Mouse (Mus musculus): ENCODE data around the gene Gm6020.
"Not testable (repeated sequence)": the region's sequence is repeated elsewhere in the genome, so short reads cannot be mapped to it uniquely, and the experiment has no call there.

Gene Gm6020

DNA sequence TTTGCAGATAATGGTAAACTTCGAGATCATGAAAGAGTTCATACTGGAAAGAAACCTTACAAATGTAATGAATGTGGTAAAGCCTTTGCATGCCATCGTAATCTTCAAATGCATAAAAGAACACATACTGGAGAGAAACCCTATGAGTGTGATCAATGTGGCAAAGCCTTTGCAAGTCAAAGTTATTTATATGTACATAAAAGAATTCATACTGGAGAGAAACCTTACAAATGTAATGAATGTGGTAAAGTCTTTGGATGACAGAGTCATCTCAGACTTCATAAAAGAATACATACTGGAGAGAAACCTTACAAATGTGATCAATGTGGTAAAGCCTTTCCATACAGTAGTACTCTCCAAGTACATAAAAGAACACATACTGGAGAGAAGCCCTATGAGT lies at the start of gene Gm6020:
Gene Gm6020 (plus strand): TSS at position 301 of the 400 bp plus-strand sequence.
- not testable (repeated sequence) for DNase-seq (ENCODE audit: low read depth)

DNA sequence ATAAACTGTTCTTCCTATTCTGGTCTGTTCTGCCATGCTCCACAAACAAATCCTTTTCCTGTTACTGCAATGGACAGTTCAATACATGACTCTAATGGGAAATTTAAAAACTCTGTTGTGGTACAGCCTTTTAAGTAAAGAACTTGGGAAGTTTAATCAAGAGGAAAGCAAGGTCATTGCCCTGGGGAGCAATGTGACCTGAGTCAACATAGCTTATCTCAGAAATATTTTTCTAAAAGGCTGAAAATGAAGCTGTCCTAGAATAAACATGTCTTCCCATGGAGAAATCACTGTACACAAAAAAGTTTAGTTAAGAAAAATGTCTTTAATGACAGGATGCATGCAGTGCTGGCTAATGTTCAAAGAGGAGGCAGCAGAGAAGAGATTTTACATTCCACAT lies 45.0 kb upstream of the Gm6020 start:
- DNase-seq (ENCODE audit: low read depth), result no peak

DNA sequence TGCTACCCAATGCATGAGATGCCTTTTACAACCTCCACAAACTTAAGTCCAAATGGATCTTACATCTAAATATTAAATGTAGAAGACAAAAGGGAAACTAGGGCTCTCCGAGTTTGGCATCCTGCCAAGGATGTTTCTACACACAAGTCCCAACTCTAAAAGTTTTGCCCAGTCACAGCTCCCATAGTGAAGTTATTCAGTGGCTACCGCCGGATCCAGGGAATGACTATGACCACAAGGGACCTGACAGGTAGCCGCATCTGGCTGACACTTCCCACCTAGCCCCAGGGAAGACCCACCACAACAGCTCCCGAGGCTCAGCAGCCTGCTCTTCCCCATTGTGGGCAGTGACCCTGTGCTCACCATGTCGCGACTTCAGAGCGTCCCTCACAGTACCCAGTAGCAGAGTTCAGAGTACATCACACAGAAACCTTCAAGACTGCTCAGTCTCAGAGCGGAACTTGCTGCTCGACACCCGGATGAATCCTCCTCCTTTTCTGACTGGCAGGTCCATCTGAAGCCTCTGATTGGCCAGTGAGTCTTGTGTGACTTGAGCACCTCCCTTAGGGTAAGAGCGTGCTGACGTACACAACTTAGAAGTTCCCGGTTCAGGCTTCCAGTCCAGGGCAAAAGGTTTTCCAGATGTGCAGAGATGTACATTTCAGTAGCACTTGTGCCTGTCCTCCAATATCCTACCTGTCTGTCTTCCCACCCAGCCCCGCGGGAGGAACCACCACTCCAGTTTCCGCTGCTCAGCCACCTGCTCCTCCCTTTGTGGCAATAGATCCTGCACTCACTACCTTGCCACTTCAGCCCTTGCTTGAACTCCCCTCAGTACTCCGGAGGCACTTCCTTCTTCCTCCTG lies 43.1 kb upstream of the Gm6020 start, which contains the start of gene Zfp950:
Gene Zfp950 (minus strand): TSS at position 499 of the 865 bp plus-strand sequence.
- peak; percentile 73 for DNase-seq (ENCODE audit: low read depth)

DNA sequence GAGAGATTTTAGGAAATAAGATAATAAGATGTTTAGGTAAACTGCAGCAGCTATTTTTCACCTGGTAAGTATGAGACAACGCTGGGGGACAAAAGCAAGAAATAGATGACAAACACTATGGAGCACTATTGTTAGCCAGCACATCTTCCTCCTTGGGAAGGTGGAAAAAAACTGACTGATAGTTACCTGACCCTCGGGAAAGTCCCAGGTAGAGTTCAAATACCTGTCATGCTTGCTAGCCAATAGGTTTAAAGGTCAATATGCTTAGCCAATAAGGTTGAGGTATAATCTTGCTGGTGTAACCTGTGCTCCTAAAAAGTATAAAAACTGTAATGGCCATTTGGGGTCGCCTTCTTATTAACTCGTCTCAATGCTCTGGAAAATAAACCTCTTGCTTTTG lies 42.4 kb upstream of the Gm6020 start:
- DNase-seq (ENCODE audit: low read depth), result no peak

DNA sequence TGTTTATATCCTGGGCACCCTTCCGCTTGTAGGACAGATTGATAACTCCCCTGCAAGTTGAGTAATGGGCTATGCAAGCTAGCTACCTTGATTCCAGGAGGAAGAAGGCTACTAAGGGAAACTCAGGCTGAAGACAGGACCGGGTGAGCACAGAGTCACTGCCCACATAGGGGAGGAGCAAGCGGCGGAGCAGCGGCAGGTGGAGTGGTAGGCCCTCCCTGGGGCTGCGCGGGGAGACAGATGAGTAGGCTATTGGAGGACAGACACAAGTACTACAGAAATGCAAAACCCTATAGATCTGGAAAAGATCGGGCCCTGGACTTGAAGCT lies 32.4 kb upstream of the Gm6020 start:
- no peak for DNase-seq (ENCODE audit: low read depth)

DNA sequence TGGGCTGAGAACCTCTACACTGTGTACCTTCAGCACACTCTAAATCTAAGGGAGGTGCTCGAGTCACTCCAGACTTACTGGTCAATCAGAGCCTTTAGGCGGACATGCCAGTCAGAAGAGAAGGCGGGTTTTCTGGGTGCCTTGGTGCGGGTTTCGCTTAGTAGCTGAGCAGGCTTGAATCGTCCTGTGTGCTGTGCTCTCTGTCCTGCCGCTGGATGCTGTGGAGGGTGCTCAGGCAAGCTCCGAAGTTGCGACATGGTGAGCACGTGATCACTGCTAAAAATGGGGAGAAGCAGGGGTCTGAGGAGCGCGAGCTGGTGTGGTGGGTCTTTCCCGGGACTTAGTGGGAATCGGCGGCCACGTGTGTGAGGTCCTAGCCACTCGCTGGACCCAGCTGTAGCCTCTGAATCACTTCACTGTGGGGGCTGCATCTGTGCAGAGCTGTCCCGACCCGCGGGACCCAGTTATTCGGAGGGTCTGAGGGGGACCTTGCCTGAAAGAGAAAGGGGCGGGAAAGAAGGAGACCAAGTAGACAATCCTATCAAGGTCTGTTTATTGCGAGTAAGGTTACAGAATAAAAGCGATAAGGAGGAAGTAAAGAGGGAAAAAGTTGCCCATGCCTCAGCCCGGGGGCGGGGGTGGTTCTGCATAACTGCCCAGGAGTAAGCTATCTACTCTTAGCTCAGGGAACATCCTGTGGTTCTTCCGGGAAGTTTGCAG lies 31.8 kb upstream of the Gm6020 start:
- no peak for DNase-seq (ENCODE audit: low read depth)

DNA sequence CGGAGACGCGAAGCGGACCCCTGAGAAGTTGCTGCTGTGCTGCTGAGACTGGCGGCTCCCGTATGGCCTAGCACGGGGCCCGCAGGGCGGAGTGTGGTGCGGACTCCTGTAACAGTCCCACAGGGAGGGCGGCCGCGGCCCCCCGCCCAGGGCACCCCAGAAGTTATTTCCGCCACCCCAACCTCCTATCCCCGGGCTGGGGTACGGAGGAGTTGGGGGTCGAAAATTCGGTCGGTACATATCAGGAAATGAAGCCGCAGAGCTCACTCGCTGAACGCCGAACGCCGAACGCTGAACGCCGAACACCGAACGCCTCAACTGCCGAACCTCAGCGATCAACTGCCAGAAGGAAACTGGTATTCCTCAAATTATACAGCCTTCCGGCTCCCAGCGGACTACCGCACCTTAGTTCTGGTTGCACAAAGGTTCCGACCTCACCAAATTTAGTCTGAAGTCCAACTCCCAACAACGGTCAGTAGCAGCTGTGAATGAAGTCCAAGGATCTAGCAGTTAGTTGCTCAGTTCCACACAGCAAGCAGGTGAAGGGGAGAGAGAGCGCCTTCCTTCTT lies 7.8 kb upstream of the Gm6020 start, which contains the start of gene Gm7102:
Gene Gm7102 (minus strand): TSS at position 554 of the 569 bp plus-strand sequence.
- no peak for DNase-seq (ENCODE audit: low read depth)

DNA sequence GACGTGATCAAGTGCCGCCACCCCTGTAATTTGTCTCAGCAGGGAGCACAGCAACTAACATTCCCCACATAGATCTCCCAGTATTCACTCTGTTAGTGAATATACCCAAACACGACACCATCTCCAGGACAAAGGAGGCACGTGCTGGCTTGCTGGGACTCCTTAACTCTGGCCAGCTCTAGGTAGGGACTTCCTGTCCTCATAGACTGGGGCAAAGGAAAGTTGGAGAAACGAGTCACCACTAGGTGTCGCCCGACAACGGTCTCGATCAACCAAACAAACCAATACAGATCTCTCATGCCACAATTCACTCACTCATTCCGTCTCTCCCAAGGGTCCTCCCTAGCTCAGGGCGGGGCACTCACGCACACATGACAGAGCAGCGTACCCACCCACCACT lies 15.6 kb downstream of the Gm6020 start:
- DNase-seq (ENCODE audit: low read depth), result peak; percentile 83

DNA sequence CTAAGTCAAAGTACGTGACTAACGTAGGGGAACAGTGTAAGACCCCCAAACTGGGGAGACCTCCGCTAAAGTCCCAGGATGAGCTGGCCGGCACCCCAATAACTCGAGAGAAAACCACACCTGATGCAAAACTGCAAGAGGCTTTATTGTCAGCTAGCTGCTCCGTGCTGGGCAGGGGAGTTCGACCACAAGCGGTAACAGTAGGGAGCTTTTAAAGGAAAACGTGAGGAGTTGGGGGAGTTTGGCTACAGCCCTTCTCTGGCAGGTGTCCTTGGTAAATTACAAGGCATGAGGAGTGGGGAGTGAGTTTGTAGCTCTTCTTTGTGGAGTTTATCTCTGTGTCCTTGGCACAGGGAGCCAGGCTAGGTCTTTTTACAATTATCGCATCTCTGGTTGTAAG lies 16.1 kb downstream of the Gm6020 start:
- no peak for DNase-seq (ENCODE audit: low read depth)

DNA sequence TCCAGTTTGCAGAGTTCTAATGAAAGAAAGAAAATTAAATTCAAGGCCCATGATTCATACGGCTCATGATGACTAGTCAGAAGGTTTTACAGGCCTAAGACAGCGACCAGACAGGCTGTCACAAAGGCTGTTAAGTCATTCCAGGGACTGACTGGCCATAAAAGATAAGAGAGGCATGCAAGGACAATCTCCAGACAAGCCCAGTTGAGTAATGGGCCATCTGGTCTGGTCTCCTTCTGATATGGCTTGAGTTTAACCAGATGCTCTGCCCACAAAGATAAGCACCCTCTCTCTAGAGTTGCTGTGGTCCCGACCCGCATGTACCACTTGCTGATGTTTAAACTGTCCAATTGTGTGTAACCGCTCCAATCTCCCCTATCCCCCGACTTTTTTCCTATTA lies 23.8 kb downstream of the Gm6020 start:
- DNase-seq (ENCODE audit: low read depth), result not testable (repeated sequence)

DNA sequence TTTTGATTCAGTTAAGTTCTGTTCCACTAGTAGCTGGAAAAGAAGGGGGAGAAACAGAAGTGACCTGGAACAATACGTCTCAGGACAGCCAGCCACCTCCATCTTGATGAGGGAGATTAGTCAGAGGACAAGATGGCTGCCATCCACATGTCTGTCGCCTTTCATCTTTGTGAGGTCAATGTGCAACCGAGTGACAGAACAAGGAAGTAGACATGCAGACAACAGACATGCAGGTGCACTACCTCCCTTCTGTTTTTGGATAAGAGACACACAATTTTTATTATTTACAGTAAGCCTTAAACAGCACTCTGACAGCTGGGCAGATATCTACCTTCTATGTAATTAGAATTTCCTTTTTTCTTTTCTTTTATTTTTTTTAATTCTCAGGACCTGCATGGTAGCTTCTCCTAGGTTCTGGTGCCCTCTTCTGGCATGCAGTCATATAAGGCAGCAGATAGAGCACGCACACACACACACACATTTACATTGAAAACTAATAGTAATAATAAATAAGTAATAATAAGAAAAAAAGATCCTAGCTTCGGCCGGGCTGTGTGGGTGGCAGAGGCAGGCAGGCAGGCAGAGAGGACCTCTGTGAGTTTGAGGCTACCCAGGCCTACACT lies 40.1 kb downstream of the Gm6020 start:
- peak; percentile 57 for DNase-seq (ENCODE audit: low read depth)

DNA sequence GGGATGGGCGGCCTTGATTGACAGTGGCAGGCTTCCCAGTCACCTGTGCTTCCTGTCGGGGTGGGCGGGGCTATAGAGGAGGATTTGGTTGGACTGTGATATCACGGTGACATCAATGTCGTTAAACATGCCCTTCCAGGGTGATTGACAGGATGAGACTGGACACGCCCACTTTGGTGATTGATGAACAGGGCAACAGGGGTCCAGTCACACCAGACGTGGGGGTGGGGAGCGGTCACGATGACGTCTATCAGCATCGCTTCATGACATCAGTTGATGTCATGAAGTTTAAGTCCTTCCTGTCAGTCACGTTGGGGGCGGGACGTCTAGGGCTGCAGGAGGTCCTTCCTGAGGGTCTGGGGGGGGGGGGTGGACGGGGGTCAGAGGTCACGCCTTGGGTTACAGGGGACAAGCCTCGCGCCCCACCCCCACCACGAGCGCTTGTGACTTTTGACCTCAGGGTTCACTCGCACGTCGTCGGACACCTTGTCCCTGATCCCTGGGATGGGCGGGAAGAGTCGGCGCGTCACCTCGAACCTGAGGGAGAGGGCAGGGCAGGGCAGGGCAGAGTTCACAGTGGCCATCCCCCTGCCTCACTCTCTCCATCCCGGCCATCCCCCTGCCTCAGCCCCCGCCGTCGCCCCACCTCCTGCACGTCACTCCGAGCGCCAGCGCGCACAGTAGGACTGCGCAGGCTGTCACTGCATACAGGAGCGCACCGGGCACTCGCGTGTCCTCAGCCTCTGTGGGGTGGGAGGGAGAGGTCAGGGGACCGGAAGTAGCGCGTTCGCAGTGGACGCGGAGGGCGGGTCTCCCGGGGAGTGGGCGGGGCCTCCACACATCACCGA lies 41.2 kb downstream of the Gm6020 start:
- DNase-seq (ENCODE audit: low read depth), result no peak

DNA sequence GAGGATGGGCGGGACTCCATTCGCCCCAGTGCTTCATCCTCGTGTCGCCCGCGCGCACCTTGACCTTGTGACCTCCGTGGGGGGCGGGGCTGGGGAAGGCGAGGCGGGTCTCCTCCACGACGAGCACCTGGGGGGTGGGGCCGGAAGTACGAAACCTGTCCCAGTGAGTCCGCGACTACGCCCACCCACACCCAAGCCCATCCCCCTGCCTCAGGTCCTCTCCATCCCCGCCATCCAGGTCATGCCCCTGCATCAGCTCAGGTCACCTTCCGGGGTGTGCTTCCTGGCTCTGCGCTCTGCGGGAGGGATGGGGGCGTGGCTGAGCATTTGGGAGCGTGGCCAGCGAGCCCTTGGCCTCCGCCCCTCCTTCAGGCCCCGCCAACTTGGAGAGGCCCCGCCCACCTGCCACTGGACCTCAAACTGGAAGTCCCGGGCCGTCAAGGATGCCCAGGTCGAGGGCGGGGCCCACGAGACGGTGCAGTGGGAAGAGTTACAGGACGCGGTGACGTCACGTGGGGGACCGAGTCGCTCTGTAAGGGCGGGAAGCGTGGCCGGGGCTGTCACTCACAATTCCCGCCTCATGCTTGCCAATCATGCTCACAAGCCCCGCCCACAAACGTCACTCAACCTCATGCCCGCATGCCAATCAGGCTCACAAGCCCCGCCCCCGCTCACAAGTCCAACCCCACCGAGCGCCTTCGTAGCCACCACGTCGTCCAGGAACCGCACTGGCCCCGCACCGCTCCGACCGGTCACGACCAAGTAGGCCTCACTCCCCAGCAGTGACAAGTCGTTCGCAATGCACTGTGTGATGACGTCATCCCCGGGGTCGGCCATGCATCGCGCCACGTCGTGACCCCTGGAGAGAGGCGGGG lies 42.1 kb downstream of the Gm6020 start:
- DNase-seq (ENCODE audit: low read depth), result peak; percentile 84

DNA sequence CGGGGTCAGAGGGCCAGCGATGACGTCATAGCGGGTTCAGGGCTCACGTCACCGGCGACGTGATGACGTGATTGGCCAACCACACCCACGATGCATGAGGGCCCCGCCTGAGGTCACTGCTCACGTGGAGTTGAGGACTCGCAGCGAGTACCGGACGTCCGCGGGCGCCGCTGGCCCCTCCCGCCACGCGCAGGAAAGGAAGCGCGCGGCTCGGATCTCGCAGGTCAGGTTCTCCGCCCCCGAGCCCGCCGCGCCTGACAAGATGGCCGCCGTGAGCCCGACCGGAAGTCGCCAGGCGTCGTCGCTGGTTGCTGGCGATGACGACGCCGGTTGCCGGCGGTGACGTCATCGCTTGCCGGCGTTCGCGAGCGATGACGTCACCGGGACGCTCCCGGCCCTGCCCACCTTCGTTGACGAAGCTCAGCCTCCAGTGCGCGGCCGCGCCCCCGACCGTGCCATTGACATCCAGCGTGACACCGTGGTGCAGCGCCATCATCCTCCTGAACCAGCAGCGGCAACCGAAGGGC lies 42.8 kb downstream of the Gm6020 start:
- peak; percentile 58 for DNase-seq (ENCODE audit: low read depth)

DNA sequence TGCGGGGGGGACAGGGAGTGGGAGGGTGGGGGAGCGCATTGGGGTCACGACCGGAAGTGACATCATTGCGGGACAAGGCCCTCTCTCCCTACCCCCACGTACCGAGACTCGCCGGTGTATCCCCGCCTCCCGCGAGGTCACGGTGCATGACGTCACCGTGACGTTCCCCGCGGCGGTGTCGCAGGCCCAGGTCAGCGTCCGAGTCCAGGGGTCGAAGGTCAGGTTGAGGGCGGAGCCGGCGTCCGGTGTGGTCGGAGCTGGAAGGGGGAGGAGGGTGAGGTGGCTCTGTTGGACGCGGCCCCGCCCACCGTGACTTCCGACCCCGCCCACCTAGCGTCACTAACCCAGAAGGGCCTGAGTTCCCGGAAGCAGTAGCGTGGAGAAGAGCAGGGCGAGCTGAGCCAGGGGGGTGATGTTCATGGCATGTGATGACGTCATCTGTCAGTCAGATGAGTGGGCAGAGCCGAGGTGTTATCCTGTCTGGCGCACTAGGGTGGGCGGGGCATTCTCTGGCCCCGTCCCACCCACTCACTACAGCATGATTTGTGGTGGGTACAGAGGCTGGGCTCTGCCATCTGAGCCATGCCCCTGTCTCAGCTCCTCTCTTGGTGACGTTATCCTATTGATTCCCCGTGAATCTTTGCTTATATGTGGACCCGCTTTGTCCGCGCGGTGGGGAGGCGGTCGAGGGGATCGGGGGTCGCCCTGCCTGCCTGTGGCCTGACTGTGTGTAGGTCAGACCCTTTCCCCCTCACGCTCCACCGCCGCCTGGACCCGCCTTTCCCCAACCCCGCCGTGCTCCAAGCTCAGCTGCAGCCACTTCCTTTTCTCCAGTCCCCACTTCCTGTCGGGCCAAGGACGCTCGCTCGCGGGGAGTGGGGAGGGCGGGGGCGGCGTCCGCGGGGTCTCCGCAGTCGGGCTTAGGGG lies 43.5 kb downstream of the Gm6020 start:
- peak; percentile 90 for DNase-seq (ENCODE audit: low read depth)

DNA sequence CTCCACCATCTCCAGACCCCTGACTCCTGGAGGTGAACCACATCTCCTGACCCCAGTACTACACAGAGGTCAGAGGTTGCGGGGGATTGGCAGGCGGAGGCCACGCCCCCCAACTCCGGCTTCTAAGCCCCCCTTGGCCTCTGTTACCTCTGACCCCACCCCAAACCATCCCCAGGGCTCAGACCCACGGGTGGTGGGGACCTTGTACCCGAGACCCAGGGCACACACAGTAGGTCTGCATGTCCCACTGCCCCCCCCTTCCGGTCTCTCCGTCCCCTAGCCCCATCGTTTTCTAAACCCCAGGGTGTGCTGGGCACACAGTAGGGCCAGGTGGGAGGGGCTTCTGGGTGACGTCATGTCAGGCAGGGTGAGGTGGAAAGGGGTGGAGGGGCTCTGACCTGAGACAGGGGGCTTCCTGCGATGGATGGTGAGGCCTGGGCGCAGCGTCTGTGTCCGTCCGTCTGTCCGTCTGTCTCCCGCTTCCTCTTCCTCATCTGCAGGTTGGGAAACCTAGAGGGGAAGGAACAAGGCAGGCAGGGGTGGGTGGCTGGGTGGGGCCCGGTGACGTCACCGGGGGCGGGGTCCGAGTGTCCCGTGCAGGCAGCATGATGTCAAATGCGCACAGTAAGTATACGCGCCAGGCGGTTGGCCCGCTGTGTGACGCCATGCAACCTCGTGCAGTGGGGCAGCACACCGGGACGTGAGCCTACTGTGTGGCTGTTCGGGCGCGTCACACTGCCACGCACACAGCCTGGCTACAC lies 44.4 kb downstream of the Gm6020 start, which contains the start of gene Csf2ra:
Gene Csf2ra (minus strand): TSS at position 489 of the 761 bp plus-strand sequence.
- no peak for DNase-seq (ENCODE audit: low read depth)

Measured in c-Kit-positive CD71-negative TER-119-negative erythroid progenitor cells, embryonic 14.5 days (primary cell).